Mouse (Mus musculus) embryonic fibroblast, embryonic 13.5 days (primary cell): Measurements from ENCODE around the gene Tdrd7.

Experiments used
- CTCF ChIP-seq: IDR thresholded peaks from 2 replicates; pipeline ENCODE4 v1.5.1; 2011; ENCODE audit warnings: mild to moderate bottlenecking, control low read depth, low read length, moderate library complexity, borderline replicate concordance; ENCODE audit not compliant: insufficient read depth
- POLR2A ChIP-seq: IDR thresholded peaks from 2 replicates; pipeline ENCODE4 v1.6.1; 2011; ENCODE audit warnings: low read depth, mild to moderate bottlenecking, control low read depth, low read length, moderate library complexity

DNA sequence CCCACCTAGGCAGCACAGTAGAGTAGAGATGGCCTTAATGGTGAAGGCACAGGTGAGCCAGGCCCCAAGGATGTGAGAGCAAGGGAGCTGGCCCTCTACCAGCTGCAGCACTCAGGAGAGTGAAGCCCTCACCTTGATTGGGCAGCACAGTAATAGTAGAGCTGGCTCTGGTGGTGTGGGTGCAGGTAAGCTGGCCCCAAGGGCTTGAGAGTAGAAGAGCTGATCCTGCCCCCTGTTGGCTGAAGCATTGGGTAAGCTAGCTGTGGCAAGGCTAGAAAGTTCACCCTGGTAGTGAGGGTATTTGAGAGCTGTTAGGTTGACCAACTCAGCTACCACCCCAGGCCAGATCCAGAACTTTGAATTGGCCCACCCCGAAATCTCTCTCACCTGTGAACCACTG is 50.5 kb downstream of the Tdrd7 start:
- TF ChIP-seq POLR2A (no peak), CTCF (no peak)
